Mouse (Mus musculus) MEL (cell line): Measurements from ENCODE around the gene Edn2. TPM values are rescaled to one million over a fixed set of nuclear protein-coding genes. Genes with fewer than 3 reads are reported as not detected.

ENCODE experiments used
- DNase-seq: peaks from one replicate; pipeline ENCODE4 v3.0.0; 2011; ENCODE audit warnings: low read depth, low spot score
- H3K27ac ChIP-seq: 2 replicates; pipeline ENCODE4 v1.5.1; 2012; ENCODE audit warnings: low read depth, mild to moderate bottlenecking, control low read depth, low read length, moderate library complexity; ENCODE audit not compliant: control insufficient read depth
- H3K27me3 ChIP-seq, 2 experiments: fragments of 150-350 bp in 1 of 2; sonication (generic) in 1 of 2; 2 replicates each; pipeline ENCODE4 v1.6.1; 2012; ENCODE audit warnings: low read length in 2 of 2, mild to moderate bottlenecking in 2 of 2, improper control_type of control experiment in 1 of 2, moderate library complexity in 1 of 2; ENCODE audit not compliant: insufficient read depth in 2 of 2, control insufficient read depth in 1 of 2
- H3K36me3 ChIP-seq, 2 experiments: 2 replicates each; pipeline ENCODE4 v1.6.1; 2012 to 2014; ENCODE audit warnings: low read length in 2 of 2, improper control_type of control experiment in 1 of 2, inconsistent platforms in 1 of 2, mild to moderate bottlenecking in 1 of 2; ENCODE audit not compliant: insufficient read depth in 2 of 2, control insufficient read depth in 1 of 2
- H3K4me1 ChIP-seq, 2 experiments: fragments of 150-350 bp in 1 of 2; sonication (generic) in 1 of 2; 2 replicates each; pipeline ENCODE4 v1.6.1; 2012; ENCODE audit warnings: low read length in 2 of 2, improper control_type of control experiment in 1 of 2, mild to moderate bottlenecking in 1 of 2; ENCODE audit not compliant: insufficient read depth in 2 of 2, control insufficient read depth in 1 of 2
- H3K4me3 ChIP-seq, 2 experiments: fragments of 150-350 bp in 1 of 2; sonication (generic) in 1 of 2; 2 replicates each; pipeline ENCODE4 v1.5.1; 2012; ENCODE audit warnings: low read depth in 2 of 2, low read length in 2 of 2, mild to moderate bottlenecking in 2 of 2, moderate library complexity in 2 of 2, control low read depth in 1 of 2, improper control_type of control experiment in 1 of 2; ENCODE audit not compliant: control insufficient read depth in 1 of 2, insufficient read depth in 1 of 2
- H3K79me2 ChIP-seq: 2 replicates; pipeline ENCODE4 v1.6.1; 2012; ENCODE audit warnings: mild to moderate bottlenecking, low read length, moderate library complexity; ENCODE audit not compliant: control insufficient read depth, poor library complexity, insufficient read depth
- H3K9ac ChIP-seq: 2 replicates; pipeline ENCODE4 v1.6.1; 2012; ENCODE audit warnings: low read depth, mild to moderate bottlenecking, control low read depth, low read length, moderate library complexity; ENCODE audit not compliant: control insufficient read depth, poor library complexity, severe bottlenecking
- H3K9me3 ChIP-seq: fragments of 150-350 bp; sonication (generic); replicated peaks from 2 replicates; pipeline ENCODE4 v1.6.1; 2012; ENCODE audit warnings: mild to moderate bottlenecking, low read length, improper control_type of control experiment, moderate library complexity; ENCODE audit not compliant: insufficient read depth
- BHLHE40 ChIP-seq: IDR thresholded peaks from 2 replicates; pipeline ENCODE4 v1.6.1; 2012; ENCODE audit warnings: low read depth, mild to moderate bottlenecking, inconsistent platforms, low read length, improper control_type of control experiment, borderline replicate concordance
- CHD1 ChIP-seq: IDR thresholded peaks from 2 replicates; pipeline ENCODE4 v1.6.1; 2012; ENCODE audit warnings: low read depth, mild to moderate bottlenecking, inconsistent platforms, low read length, improper control_type of control experiment
- CHD2 ChIP-seq: IDR thresholded peaks from 2 replicates; pipeline ENCODE4 v1.6.1; 2011; ENCODE audit warnings: low read length, improper control_type of control experiment
- E2F4 ChIP-seq: IDR thresholded peaks from 2 replicates; pipeline ENCODE4 v1.6.1; 2011; ENCODE audit warnings: low read depth, low read length, improper control_type of control experiment, borderline replicate concordance
- ETS1 ChIP-seq: IDR thresholded peaks from 2 replicates; pipeline ENCODE4 v1.6.1; 2012; ENCODE audit warnings: low read depth, mild to moderate bottlenecking, inconsistent platforms, low read length, improper control_type of control experiment, moderate library complexity
- GABPA ChIP-seq: IDR thresholded peaks from 2 replicates; pipeline ENCODE4 v1.6.1; 2012; ENCODE audit warnings: low read depth, mild to moderate bottlenecking, inconsistent platforms, low read length, improper control_type of control experiment, moderate library complexity
- GATA1 ChIP-seq: IDR thresholded peaks from 2 replicates; pipeline ENCODE4 v1.6.1; 2011; ENCODE audit warnings: low read depth, low read length, improper control_type of control experiment
- HCFC1 ChIP-seq: IDR thresholded peaks from 2 replicates; pipeline ENCODE4 v1.6.1; 2012; ENCODE audit warnings: low read depth, mild to moderate bottlenecking, inconsistent platforms, low read length, improper control_type of control experiment, moderate library complexity
- MAFK ChIP-seq: IDR thresholded peaks from 2 replicates; pipeline ENCODE4 v1.6.1; 2011; ENCODE audit warnings: low read depth, mild to moderate bottlenecking, low read length, improper control_type of control experiment, borderline replicate concordance
- MAZ ChIP-seq: IDR thresholded peaks from 2 replicates; pipeline ENCODE4 v1.6.1; 2012; ENCODE audit warnings: low read depth, mild to moderate bottlenecking, inconsistent platforms, low read length, improper control_type of control experiment
- MYB ChIP-seq: IDR thresholded peaks from 2 replicates; pipeline ENCODE4 v1.6.1; 2011; ENCODE audit warnings: mild to moderate bottlenecking, low read depth, low read length, improper control_type of control experiment
- MYC ChIP-seq: IDR thresholded peaks from 2 replicates; pipeline ENCODE4 v1.6.1; 2011; ENCODE audit warnings: low read depth, mild to moderate bottlenecking, low read length, improper control_type of control experiment, moderate library complexity
- NELFE ChIP-seq: IDR thresholded peaks from 2 replicates; pipeline ENCODE4 v1.6.1; 2011; ENCODE audit warnings: low read depth, low read length, improper control_type of control experiment
- NRF1 ChIP-seq: IDR thresholded peaks from 2 replicates; pipeline ENCODE4 v1.6.1; 2014; ENCODE audit warnings: low read depth, mild to moderate bottlenecking, inconsistent platforms, low read length, improper control_type of control experiment, moderate library complexity; ENCODE audit not compliant: poor library complexity, insufficient read depth, severe bottlenecking
- POLR2AphosphoS2 ChIP-seq: IDR thresholded peaks from 2 replicates; pipeline ENCODE4 v1.6.1; 2011; ENCODE audit warnings: low read length, improper control_type of control experiment
- POLR2AphosphoS5 ChIP-seq: IDR thresholded peaks from 2 replicates; pipeline ENCODE4 v1.6.1; 2012; ENCODE audit warnings: low read depth, borderline replicate concordance, mild to moderate bottlenecking, inconsistent platforms, low read length, moderate library complexity, mixed read lengths
- SIN3A ChIP-seq: IDR thresholded peaks from 2 replicates; pipeline ENCODE4 v1.6.1; 2012; ENCODE audit warnings: low read length, improper control_type of control experiment, inconsistent platforms
- SMC3 ChIP-seq: IDR thresholded peaks from 2 replicates; pipeline ENCODE4 v1.6.1; 2011; ENCODE audit warnings: low read depth, low read length, improper control_type of control experiment
- TBP ChIP-seq: IDR thresholded peaks from 2 replicates; pipeline ENCODE4 v1.8.0; 2011; ENCODE audit warnings: low read depth, low read length, improper control_type of control experiment
- polyA plus RNA-seq, 2 experiments: library from polyadenylated mRNA; stranded (reverse) in 1 of 2; unstranded in 1 of 2; fragments of >175 nt in 1 of 2; fragments of >200 nt in 1 of 2; gene quantifications; 2 replicates each; pipeline versions ENCODE4 v1.2.1 to v1.2.4; 2012; ENCODE audit warnings: low replicate concordance in 2 of 2, low read depth in 1 of 2; ENCODE audit not compliant: insufficient read length in 2 of 2, insufficient read depth in 1 of 2, missing spikeins in 1 of 2
- total RNA-seq: library from RNA; depleted of rRNA; stranded (reverse); fragments of 300-350 nt; gene quantifications from 2 replicates; pipeline ENCODE4 v1.2.3, GENCODE M21; 2012

Gene Edn2
- total and polyA plus RNA-seq, 3 experiments = not detected

DNA sequence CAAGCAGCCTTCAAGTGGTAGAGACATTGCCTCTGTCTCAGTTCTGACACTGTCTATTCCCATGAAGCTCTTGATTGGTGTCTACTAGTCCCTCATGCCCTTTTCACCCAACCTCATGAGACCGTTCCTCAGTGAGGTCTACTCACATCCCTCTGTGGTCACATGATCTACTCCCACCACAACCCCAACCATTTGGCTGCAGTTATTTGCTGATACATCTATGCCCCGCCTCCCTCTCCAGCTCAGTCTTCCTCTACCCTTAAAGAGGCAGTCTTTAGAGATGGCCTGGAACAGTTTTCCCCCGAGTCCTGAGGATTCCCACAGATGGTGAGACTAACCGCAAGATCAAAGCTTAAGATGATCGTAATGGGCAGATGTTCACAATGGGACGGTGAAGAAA lies 27.2 kb downstream of the Edn2 start:
- H3K79me2 ChIP-seq = no peaks in the 10 kb centered on the region
- TF ChIP-seq MAZ (no peak), MYB (no peak), TBP (no peak), CHD2 (no peak), SIN3A (no peak), POLR2AphosphoS2 (no peak), HCFC1 (no peak), ETS1 (no peak)
- no peak overlapping the region for H3K4me3 ChIP-seq
- no peaks in the 10 kb centered on the region for H3K9me3 ChIP-seq
- no peaks in the 10 kb centered on the region for H3K27me3 ChIP-seq
- H3K36me3 ChIP-seq = no peaks in the 10 kb centered on the region
- no peak for DNase-seq
- H3K9ac ChIP-seq = no peak overlapping the region
- no peaks in the 10 kb centered on the region for H3K4me1 ChIP-seq
- no peak overlapping the region for H3K27ac ChIP-seq

DNA sequence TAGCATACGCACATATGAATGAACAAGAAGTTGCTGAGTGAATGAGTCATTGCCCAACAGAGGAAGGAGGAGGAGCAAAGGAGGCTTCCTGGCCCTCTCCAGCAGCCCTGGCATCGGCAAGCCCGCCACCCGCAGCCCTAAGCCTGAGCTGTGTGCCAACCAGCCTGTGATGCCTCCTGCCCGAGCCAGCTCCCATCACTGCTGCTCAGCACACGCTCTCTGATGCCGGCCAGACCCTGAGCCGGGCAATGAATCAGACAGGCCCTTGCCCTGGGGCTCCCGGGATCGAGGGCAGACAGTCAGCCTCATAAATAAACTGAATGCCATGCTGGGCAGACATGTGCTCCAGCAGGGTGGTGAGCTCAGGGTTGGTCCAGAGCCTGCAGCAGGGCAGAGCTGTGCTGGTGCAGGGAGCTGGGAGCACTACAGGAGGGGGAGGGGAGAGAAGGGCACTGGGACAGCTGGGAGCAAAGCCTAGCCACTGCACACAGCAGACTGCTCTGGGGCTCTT lies 27.7 kb downstream of the Edn2 start:
- DNase-seq = no peak
- H3K27me3 ChIP-seq = no peaks in the 10 kb centered on the region
- no peaks in the 10 kb centered on the region for H3K9me3 ChIP-seq
- H3K4me3 ChIP-seq = no peak overlapping the region
- H3K27ac ChIP-seq = no peak overlapping the region
- H3K4me1 ChIP-seq = no peaks in the 10 kb centered on the region
- no peak overlapping the region for H3K9ac ChIP-seq
- H3K79me2 ChIP-seq = no peaks in the 10 kb centered on the region
- TF ChIP-seq NELFE = no peak
- no peak for TF ChIP-seq BHLHE40
- no peak for TF ChIP-seq E2F4
- TF ChIP-seq GATA1 = no peak
- no peak for TF ChIP-seq SIN3A
- no peak for TF ChIP-seq NRF1
- H3K36me3 ChIP-seq = no peaks in the 10 kb centered on the region

DNA sequence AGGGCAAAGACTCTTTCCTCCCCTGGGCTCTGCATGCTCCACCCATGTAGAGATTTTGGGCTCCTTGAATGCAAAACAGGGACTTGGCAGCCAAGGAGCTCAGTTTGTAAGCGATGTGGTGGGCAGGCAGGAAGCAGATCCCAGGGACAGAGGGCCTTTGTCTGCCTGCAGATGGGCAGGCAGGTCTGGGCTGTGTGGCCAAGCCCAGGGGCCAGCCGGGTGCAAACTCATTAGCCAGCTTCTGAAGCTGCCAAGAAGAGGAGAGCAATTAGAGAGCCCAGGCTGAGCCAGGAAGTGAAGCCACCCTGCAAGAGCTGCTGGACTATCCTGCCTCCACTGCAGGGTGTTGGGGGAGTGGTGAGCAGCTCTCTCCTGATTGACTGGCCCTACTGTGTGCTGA lies 28.9 kb downstream of the Edn2 start:
- no peak for TF ChIP-seq POLR2AphosphoS2
- TF ChIP-seq NRF1 = no peak
- TF ChIP-seq MYB = no peak
- TF ChIP-seq MAFK = no peak
- no peak for TF ChIP-seq SMC3
- no peak for TF ChIP-seq HCFC1
- no peak for TF ChIP-seq CHD2
- no peak for TF ChIP-seq CHD1
- TF ChIP-seq POLR2AphosphoS5 = no peak
- no peak for TF ChIP-seq GABPA
- TF ChIP-seq ETS1 = no peak
- TF ChIP-seq MYC = no peak
- no peaks in the 10 kb centered on the region for H3K36me3 ChIP-seq
- no peaks in the 10 kb centered on the region for H3K79me2 ChIP-seq
- no peak overlapping the region for H3K9ac ChIP-seq
- H3K27ac ChIP-seq = no peak overlapping the region
- no peak for DNase-seq
- H3K4me3 ChIP-seq = no peak overlapping the region
- H3K27me3 ChIP-seq = no peaks in the 10 kb centered on the region
- H3K9me3 ChIP-seq = no peaks in the 10 kb centered on the region
- no peaks in the 10 kb centered on the region for H3K4me1 ChIP-seq
